Mouse (Mus musculus) C2C12 (cell line): ENCODE measurements at regions not wholly inside any gene's neighbourhood (a gene's known extent, or its start where the extent isn't known, plus 50 kb on each side); places are given as distances from the start of the nearest gene placed in this dataset.

Experiments used
- CEBPB ChIP-seq: IDR thresholded peaks from one replicate; pipeline ENCODE4 v1.6.1; 2011; ENCODE audit warnings: low read depth, mild to moderate bottlenecking, control low read depth, moderate library complexity
- CTCF ChIP-seq: IDR thresholded peaks from one replicate; pipeline ENCODE4 v1.5.1; 2011; ENCODE audit not compliant: control insufficient read depth, insufficient read depth, insufficient read length
- FOSL1 ChIP-seq: IDR thresholded peaks from one replicate; pipeline ENCODE4 v1.8.0; 2011; ENCODE audit warnings: mild to moderate bottlenecking, low read length; ENCODE audit not compliant: poor library complexity, insufficient read depth, severe bottlenecking
- MAX ChIP-seq: IDR thresholded peaks from one replicate; pipeline ENCODE4 v1.6.1; 2011; ENCODE audit warnings: mild to moderate bottlenecking, control low read depth
- MYOD1 ChIP-seq: IDR thresholded peaks from one replicate; pipeline ENCODE4 v1.6.1; 2011; ENCODE audit warnings: low read depth; ENCODE audit not compliant: control insufficient read depth, insufficient read length
- MYOG ChIP-seq: IDR thresholded peaks from one replicate; pipeline ENCODE4 v1.6.1; 2011; ENCODE audit not compliant: control insufficient read depth, insufficient read length; ENCODE audit errors: extremely low read depth

DNA sequence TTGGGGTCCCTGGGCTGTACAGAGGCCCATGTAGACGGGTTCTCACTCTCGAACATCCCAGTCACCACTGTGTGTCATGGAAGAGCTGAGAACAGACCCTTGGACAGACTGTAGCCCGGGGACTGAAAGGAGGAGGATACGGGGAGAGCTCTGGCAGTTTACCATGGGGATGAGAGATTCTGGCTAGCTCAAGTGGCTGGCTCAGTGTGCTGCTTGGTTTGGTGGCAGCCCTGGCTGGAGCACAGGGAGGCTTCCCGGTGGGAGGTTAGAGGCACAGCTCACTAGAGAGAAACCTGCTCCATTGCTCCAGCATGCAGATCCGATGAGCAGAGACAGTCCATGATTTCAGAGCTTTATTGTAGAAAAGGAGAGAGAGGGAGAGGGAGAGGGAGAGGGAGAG is 82.7 kb upstream of the Sv2c start:
- TF ChIP-seq CTCF (no peak), MYOG (no peak), MAX (no peak), FOSL1 (no peak), CEBPB (no peak), MYOD1 (no peak)
